ENCODE assay signal across 8 mouse cellular contexts in the genomic region with DNA sequence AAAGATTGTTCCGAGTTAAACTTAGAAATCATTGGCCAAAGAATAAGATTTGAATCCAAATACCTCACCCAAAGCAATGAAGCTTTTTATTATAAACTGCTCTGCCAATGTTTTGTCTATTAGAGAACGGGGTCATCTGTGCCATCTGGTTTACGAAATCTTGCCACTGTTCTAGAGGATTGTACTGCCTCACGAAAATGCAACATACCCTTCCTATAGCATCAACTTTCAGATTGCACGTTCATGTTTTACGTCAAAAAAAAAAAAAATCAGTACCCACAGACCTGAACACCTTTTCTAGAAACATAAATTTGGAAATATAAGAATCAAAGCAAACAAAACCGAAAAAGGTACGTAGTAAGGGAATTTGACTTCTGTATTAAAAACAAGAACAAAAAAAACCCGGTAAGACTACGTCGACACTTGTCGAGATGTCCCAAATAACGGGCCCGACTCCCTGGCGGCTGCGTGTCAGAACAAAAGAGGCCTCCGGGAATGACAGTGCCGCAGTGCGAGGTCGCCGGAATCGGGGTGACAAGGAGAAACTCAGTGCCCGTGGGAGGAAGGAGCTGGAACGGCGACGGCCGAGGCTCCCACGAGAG. TPM values are rescaled to one million over a fixed set of nuclear protein-coding genes. Genes with fewer than 3 reads are reported as not detected.
DNase-seq lines count a peak whose midpoint lies in the region; ATAC-seq and TF ChIP-seq lines count a peak whose summit lies in the region.

No protein-coding gene starts in this region.

- no peak for TF ChIP-seq CTCF in spleen, adult 2 months (IDR thresholded peaks at IDR 0.05; ENCODE audit: extremely low read depth, insufficient read depth, insufficient read length, insufficient replicate concordance)

- peak overlapping the region; percentile 97 for H3K27ac ChIP-seq in spleen, adult 2 months (ENCODE audit: insufficient read depth, low read length)
- peak overlapping the region; percentile 89 for H3K27ac ChIP-seq in limb, embryonic 11.5 days (replicated peaks; ENCODE audit: low read depth, low read length)
- H3K27ac ChIP-seq in stomach, embryonic 15.5 days, result peak overlapping the region; percentile 95

- 3% methylated on average over 28 of the region's 28 CpGs for WGBS in spleen, adult 2 months
- WGBS in limb, embryonic 11.5 days, result 3% methylated on average over 28 of the region's 28 CpGs
- WGBS in stomach, embryonic 15.5 days, result 2% methylated on average over 28 of the region's 28 CpGs

- peak overlapping the region; percentile 95 for H3K9ac ChIP-seq in limb, embryonic 11.5 days (ENCODE audit: low read length)
- H3K9ac ChIP-seq in stomach, embryonic 15.5 days, result peak overlapping the region; percentile 67

- peak; percentile 10 for DNase-seq in embryo, embryonic 10 days (ENCODE audit: low spot score)
- DNase-seq in embryo, embryonic 11 days, result no peak
- peak in 1 of 2 experiments; percentile 15 for DNase-seq in spleen, adult 2 months (ENCODE audit: low read depth in 1 of 2, low spot score in 2 of 2)
- no peak for DNase-seq in spleen, postnatal 4 days (ENCODE audit: low spot score in 2 of 2)
- no peak for DNase-seq in limb, embryonic 11.5 days (ENCODE audit: low spot score)
- no peak for DNase-seq in right cerebral cortex, adult 2 months (ENCODE audit: low spot score in 2 of 2)
- DNase-seq in layer of hippocampus, postnatal 25 days (ENCODE audit: extremely low spot score in 1 of 2, low spot score in 1 of 2), result no peak

- peaks cover 6% of the 10 kb centered on the region for H3K36me3 ChIP-seq in spleen, adult 2 months (ENCODE audit: control insufficient read depth, insufficient read depth, low read length)
- peaks cover 3% of the 10 kb centered on the region; the same call in 1 of the 2 replicates for H3K36me3 ChIP-seq in limb, embryonic 11.5 days (ENCODE audit: control insufficient read depth, insufficient read depth, low read length)
- no peaks in the 10 kb centered on the region for H3K36me3 ChIP-seq in stomach, embryonic 15.5 days

- H3K9me3 ChIP-seq in limb, embryonic 11.5 days (ENCODE audit: control insufficient read depth, low read length), result no peaks in the 10 kb centered on the region
- no peaks in the 10 kb centered on the region for H3K9me3 ChIP-seq in stomach, embryonic 15.5 days

- H3K4me2 ChIP-seq in limb, embryonic 11.5 days (ENCODE audit: low read depth, severe bottlenecking), result peak overlapping the region; percentile 52
- peak overlapping the region; percentile 59 for H3K4me2 ChIP-seq in stomach, embryonic 15.5 days

- H3K27me3 ChIP-seq in spleen, adult 2 months (ENCODE audit: control insufficient read depth, insufficient read depth, low read length), result no peaks in the 10 kb centered on the region
- H3K27me3 ChIP-seq in limb, embryonic 11.5 days (ENCODE audit: control insufficient read depth, insufficient read depth, low read length), result no peaks in the 10 kb centered on the region
- H3K27me3 ChIP-seq in stomach, embryonic 15.5 days (replicated peaks), result no peaks in the 10 kb centered on the region

- H3K4me1 ChIP-seq in spleen, adult 2 months (ENCODE audit: control insufficient read depth, insufficient read depth, insufficient read length), result peaks cover 4% of the 10 kb centered on the region
- no peaks in the 10 kb centered on the region for H3K4me1 ChIP-seq in limb, embryonic 11.5 days (ENCODE audit: control insufficient read depth, insufficient read depth, low read length)
- 0 out of 2 replicates have a peak, but pooled peaks cover 3% of the 10 kb centered on the region for H3K4me1 ChIP-seq in stomach, embryonic 15.5 days

- peak overlapping the region; percentile 100 for H3K4me3 ChIP-seq in spleen, adult 2 months (ENCODE audit: extremely low read depth, insufficient read depth, insufficient read length)
- peak overlapping the region; percentile 94 for H3K4me3 ChIP-seq in limb, embryonic 11.5 days (ENCODE audit: low read depth, low read length)
- H3K4me3 ChIP-seq in stomach, embryonic 15.5 days (replicated peaks), result peak overlapping the region; percentile 97

- ATAC-seq in limb, embryonic 11.5 days (ENCODE audit: insufficient number of reproducible peaks, low FRiP score, low TSS enrichment, low read depth), result no peak
- no peak; the same call in 1 of the 2 replicates for ATAC-seq in stomach, embryonic 15.5 days (ENCODE audit: insufficient read depth, low FRiP score, low read depth)

- TF ChIP-seq POLR2A in spleen, adult 2 months (IDR thresholded peaks at IDR 0.05; ENCODE audit: low read depth, low read length), result no peak

RNA-seq across cellular contexts. Expression of a gene that starts 0.6 kb away (rescaled TPM):
- 15.5 and 21.6 TPM in 2 replicates for polyA plus RNA-seq in spleen, adult 2 months (2012; rRNA removed)
- 152 and 158 TPM in 2 replicates for polyA plus RNA-seq in limb, embryonic 11.5 days (2014; fragmentation: Nextera tagmentation; extraction: Ambion mirVana)
- polyA plus RNA-seq in stomach, embryonic 15.5 days (2015; fragmentation: Nextera tagmentation; extraction: Ambion mirVana), result 127 and 132 TPM in 2 replicates
- total RNA-seq in layer of hippocampus, postnatal 25 days (2021), result 1,000 to 10,000 TPM in 1 of 2 experiments, 100 to 1,000 TPM in 1; 916 to 1,016 TPM

RNA-seq across cellular contexts. Expression of a gene that starts 45.5 kb away (rescaled TPM):
- polyA plus RNA-seq in spleen, adult 2 months (2012; rRNA removed), result 1.2 TPM in 2 replicates
- 45.3 and 49.7 TPM in 2 replicates for polyA plus RNA-seq in limb, embryonic 11.5 days (2014; fragmentation: Nextera tagmentation; extraction: Ambion mirVana)
- 24.9 and 28.5 TPM in 2 replicates for polyA plus RNA-seq in stomach, embryonic 15.5 days (2015; fragmentation: Nextera tagmentation; extraction: Ambion mirVana)
- 10 to 100 TPM; 31.9 to 33.5 TPM for total RNA-seq in layer of hippocampus, postnatal 25 days (2021)

Comparison
In these comparisons a context has a peak if more than half of its experiments do, and no peak if none do; other contexts are left out.
1. RNA of a gene that starts 45.5 kb away (polyA plus RNA-seq): 45.3 to 49.7 TPM in limb, embryonic 11.5 days and 24.9 to 28.5 TPM in stomach, embryonic 15.5 days; 1.2 TPM in spleen, adult 2 months; every median in the first group is over 10 times any median in the second.
2. Peak in every context shown above with its lines, with median percentiles within 50 percentile points of each other: H3K27ac ChIP-seq and H3K4me3 ChIP-seq.